Mouse (Mus musculus) stomach, embryonic 16.5 days (tissue): ENCODE results near the gene Txn2. TPM values are rescaled to one million over a fixed set of nuclear protein-coding genes. Genes with fewer than 3 reads are reported as not detected.

ENCODE experiments used
- ATAC-seq: fragments of 200-750 bp; cut with Nextera tagmentation; 2 replicates; pipeline ENCODE4 v1.8.0; 2017; ENCODE audit warnings: moderate number of reproducible peaks, moderate TSS enrichment; ENCODE audit not compliant: insufficient read depth, low FRiP score
- H3K27ac ChIP-seq: fragments of 300-500 bp; sonication (generic); 2 replicates; pipeline ENCODE4 v1.5.1; 2014; ENCODE audit warnings: low read length
- H3K27me3 ChIP-seq: fragments of 300-500 bp; sonication (generic); 2 replicates; pipeline ENCODE4 v1.6.1; 2014; ENCODE audit warnings: low read length, control low read depth, mixed read lengths; ENCODE audit not compliant: control insufficient read depth, insufficient read depth
- H3K36me3 ChIP-seq: fragments of 300-500 bp; sonication (generic); 2 replicates; pipeline ENCODE4 v1.6.1; 2014; ENCODE audit warnings: low read length; ENCODE audit not compliant: control insufficient read depth, insufficient read depth
- H3K4me1 ChIP-seq: fragments of 300-500 bp; sonication (generic); 2 replicates; pipeline ENCODE4 v1.6.1; 2014; ENCODE audit warnings: low read length, control low read depth, mixed read lengths; ENCODE audit not compliant: control insufficient read depth, insufficient read depth
- H3K4me2 ChIP-seq: fragments of 300-500 bp; sonication (generic); 2 replicates; pipeline ENCODE4 v1.6.1; 2014; ENCODE audit warnings: low read depth, low read length, mixed read lengths
- H3K4me3 ChIP-seq: fragments of 300-500 bp; sonication (generic); replicated peaks from 2 replicates; pipeline ENCODE4 v1.5.1; 2014; ENCODE audit warnings: mild to moderate bottlenecking, low read length
- H3K9ac ChIP-seq: fragments of 300-500 bp; sonication (generic); 2 replicates; pipeline ENCODE4 v1.6.1; 2014; ENCODE audit warnings: low read length
- H3K9me3 ChIP-seq: fragments of 300-500 bp; sonication (generic); replicated peaks from 2 replicates; pipeline ENCODE4 v1.6.1; 2016; ENCODE audit warnings: low read length, control low read depth; ENCODE audit not compliant: control insufficient read depth
- WGBS: fragments of 180-500 bp; shearing (Covaris S2); extraction: QIAGEN DNeasy Blood & Tissue Kit; methylation state at CpG from one replicate; pipeline ENCODE4 v1.1.7; 2014; 5-methylcytosine and 5-hydroxymethylcytosine counted together
- polyA plus RNA-seq: library from polyadenylated mRNA; unstranded; fragments of >200 nt; fragmentation: Nextera tagmentation; extraction: Ambion mirVana; gene quantifications from 2 replicates; pipeline ENCODE4 v1.2.1, GENCODE M21; 2015

The Txn2 gene
- polyA plus RNA-seq, 1 experiment from 2014 or later: 232 TPM

- no peaks in the 10 kb centered on the region for H3K9me3 ChIP-seq
- 0 out of 2 replicates have a peak, but pooled peaks cover 2% of the 10 kb centered on the region for H3K4me1 ChIP-seq
- H3K9ac ChIP-seq: no peak overlapping the region
- 68% methylated on average over 5 of the region's 5 CpGs for WGBS
- no peaks in the 10 kb centered on the region for H3K36me3 ChIP-seq
- no peaks in the 10 kb centered on the region; the same call in 1 of the 2 replicates for H3K27me3 ChIP-seq
- no peak overlapping the region for H3K27ac ChIP-seq
- no peak overlapping the region for H3K4me3 ChIP-seq
- ATAC-seq: no peak
- H3K4me2 ChIP-seq: no peak overlapping the region
Observed at GRCm38 (mm10) chr15:77938516-77938915, 9.7 kb upstream of the Txn2 start.

GRCm38 (mm10) chr15:77935673-77936375 lies 7.0 kb upstream of the Txn2 start:
- no peaks in the 10 kb centered on the region for H3K36me3 ChIP-seq
- no peaks in the 10 kb centered on the region; the same call in 1 of the 2 replicates for H3K27me3 ChIP-seq
- H3K4me3 ChIP-seq: no peak overlapping the region
- H3K9ac ChIP-seq: 0 out of 2 replicates have a peak overlapping the region, but pooled peaks have one; percentile 16
- no peak overlapping the region for H3K27ac ChIP-seq
- H3K9me3 ChIP-seq: no peaks in the 10 kb centered on the region
- no peak for ATAC-seq
- 78% methylated on average over 14 of the region's 14 CpGs for WGBS
- no peak overlapping the region for H3K4me2 ChIP-seq
- 0 out of 2 replicates have a peak, but pooled peaks cover 3% of the 10 kb centered on the region for H3K4me1 ChIP-seq

- Histone ChIP-seq H3K27ac (no peak overlapping the region), H3K4me1 (0 out of 2 replicates have a peak, but pooled peaks cover 3% of the 10 kb centered on the region), H3K27me3 (no peaks in the 10 kb centered on the region; the same call in 1 of the 2 replicates), H3K4me3 (no peak overlapping the region), H3K9me3 (no peaks in the 10 kb centered on the region), H3K4me2 (no peak overlapping the region), H3K9ac (no peak overlapping the region), H3K36me3 (no peaks in the 10 kb centered on the region)
- 68% methylated on average over 5 of the region's 5 CpGs for WGBS
- ATAC-seq: no peak
Observed at GRCm38 (mm10) chr15:77934968-77935367, 6.2 kb upstream of the Txn2 start.

GRCm38 (mm10) chr15:77934326-77934725 lies 5.5 kb upstream of the Txn2 start:
- WGBS: 76% methylated on average over 11 of the region's 11 CpGs
- Histone ChIP-seq H3K4me3 (no peak overlapping the region), H3K9me3 (no peaks in the 10 kb centered on the region), H3K4me2 (no peak overlapping the region), H3K27me3 (no peaks in the 10 kb centered on the region; the same call in 1 of the 2 replicates), H3K36me3 (no peaks in the 10 kb centered on the region), H3K27ac (no peak overlapping the region), H3K9ac (no peak overlapping the region), H3K4me1 (peaks cover 7% of the 10 kb centered on the region; the same call in 1 of the 2 replicates)
- no peak for ATAC-seq

- no peaks in the 10 kb centered on the region for H3K36me3 ChIP-seq
- H3K27me3 ChIP-seq: no peaks in the 10 kb centered on the region; the same call in 1 of the 2 replicates
- peak overlapping the region; percentile 34; the same call in 1 of the 2 replicates for H3K9ac ChIP-seq
- peak overlapping the region; percentile 32 for H3K4me2 ChIP-seq
- no peak for ATAC-seq
- H3K27ac ChIP-seq: no peak overlapping the region
- H3K4me3 ChIP-seq: no peak overlapping the region
- H3K9me3 ChIP-seq: no peaks in the 10 kb centered on the region
- H3K4me1 ChIP-seq: peaks cover 7% of the 10 kb centered on the region; the same call in 1 of the 2 replicates
- under 1% methylated on average over 14 of the region's 14 CpGs for WGBS
Observed at GRCm38 (mm10) chr15:77933770-77934169, 5.0 kb upstream of the Txn2 start.

GRCm38 (mm10) chr15:77933222-77933621 lies 4.4 kb upstream of the Txn2 start:
- H3K9ac ChIP-seq: no peak overlapping the region
- 47% methylated on average over 3 of the region's 3 CpGs for WGBS
- ATAC-seq: no peak
- H3K4me1 ChIP-seq: peaks cover 7% of the 10 kb centered on the region
- no peaks in the 10 kb centered on the region for H3K9me3 ChIP-seq
- no peak overlapping the region for H3K4me3 ChIP-seq
- H3K36me3 ChIP-seq: no peaks in the 10 kb centered on the region
- H3K27ac ChIP-seq: no peak overlapping the region
- no peak overlapping the region for H3K4me2 ChIP-seq
- no peaks in the 10 kb centered on the region; the same call in 1 of the 2 replicates for H3K27me3 ChIP-seq

- no peak overlapping the region for H3K4me2 ChIP-seq
- H3K4me1 ChIP-seq: peaks cover 12% of the 10 kb centered on the region
- no peaks in the 10 kb centered on the region; the same call in 1 of the 2 replicates for H3K27me3 ChIP-seq
- H3K9ac ChIP-seq: peak overlapping the region; percentile 13; the same call in 1 of the 2 replicates
- no peaks in the 10 kb centered on the region for H3K9me3 ChIP-seq
- no peak for ATAC-seq
- 53% methylated on average over 6 of the region's 6 CpGs for WGBS
- H3K27ac ChIP-seq: no peak overlapping the region
- H3K4me3 ChIP-seq: no peak overlapping the region
- 0 out of 2 replicates have a peak, but pooled peaks cover 2% of the 10 kb centered on the region for H3K36me3 ChIP-seq
Observed at GRCm38 (mm10) chr15:77931689-77932016, 2.8 kb upstream of the Txn2 start.

GRCm38 (mm10) chr15:77930986-77931688 lies 2.3 kb upstream of the Txn2 start:
- Histone ChIP-seq H3K27ac (no peak overlapping the region), H3K4me2 (no peak overlapping the region), H3K9ac (peak overlapping the region; percentile 13; the same call in 1 of the 2 replicates), H3K9me3 (no peaks in the 10 kb centered on the region), H3K4me1 (peaks cover 12% of the 10 kb centered on the region), H3K36me3 (0 out of 2 replicates have a peak, but pooled peaks cover 4% of the 10 kb centered on the region), H3K27me3 (no peaks in the 10 kb centered on the region; the same call in 1 of the 2 replicates), H3K4me3 (no peak overlapping the region)
- 65% methylated on average over 6 of the region's 6 CpGs for WGBS
- no peak for ATAC-seq

- no peak for ATAC-seq
- 0 out of 2 replicates have a peak, but pooled peaks cover 7% of the 10 kb centered on the region for H3K36me3 ChIP-seq
- no peaks in the 10 kb centered on the region; the same call in 1 of the 2 replicates for H3K27me3 ChIP-seq
- peak overlapping the region; percentile 63 for H3K4me2 ChIP-seq
- WGBS: 44% methylated on average over 8 of the region's 8 CpGs
- H3K4me1 ChIP-seq: peaks cover 12% of the 10 kb centered on the region
- H3K4me3 ChIP-seq: peak overlapping the region; percentile 76
- no peaks in the 10 kb centered on the region for H3K9me3 ChIP-seq
- peak overlapping the region; percentile 79 for H3K9ac ChIP-seq
- peak overlapping the region; percentile 76; the same call in 1 of the 2 replicates for H3K27ac ChIP-seq
Observed at GRCm38 (mm10) chr15:77929804-77930203, 998 bp upstream of the Txn2 start.
